Mouse (Mus musculus): Measurements from ENCODE around the gene Ntn5. TPM values are rescaled to one million over a fixed set of nuclear protein-coding genes. Genes with fewer than 3 reads are reported as not detected.
A peak's percentile ranks its signal among the peaks of the same experiment; 100 is the strongest.

The Ntn5 gene
- total RNA-seq, 2 experiments from 2014 or later = 0.34 TPM; not detected in 1

DNA sequence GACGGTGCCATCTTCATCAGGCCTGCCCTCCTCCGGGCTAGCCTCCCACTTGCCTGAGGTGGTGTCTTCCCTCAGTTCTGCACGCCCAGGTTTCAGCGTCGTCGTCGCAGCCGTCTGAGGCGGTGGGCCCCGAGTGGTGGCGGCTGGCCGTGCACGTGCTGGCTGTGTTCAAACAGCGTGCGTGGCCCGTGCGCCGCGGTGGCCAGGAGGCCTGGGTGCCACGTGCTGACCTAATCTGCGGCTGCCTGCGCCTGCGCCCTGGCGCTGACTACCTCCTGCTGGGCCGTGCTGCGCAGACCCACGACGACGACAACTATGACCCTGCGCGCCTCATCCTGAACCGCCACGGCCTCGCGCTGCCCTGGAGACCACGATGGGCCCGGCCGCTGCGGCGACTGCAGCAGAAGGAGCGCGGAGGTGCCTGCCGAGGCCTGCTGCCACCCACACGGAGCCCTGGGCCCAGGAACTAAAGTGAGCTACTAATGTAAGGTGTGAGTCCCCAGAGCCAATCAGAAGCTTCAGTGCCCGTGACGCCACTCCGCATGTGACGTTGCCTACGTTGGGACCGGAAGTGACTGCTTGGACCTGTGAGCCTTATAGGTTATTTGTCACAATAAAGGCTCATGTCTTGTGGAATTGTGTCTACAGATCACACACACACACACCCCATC, 10.2 kb downstream of the Ntn5 start, which contains the start of gene Sec1:
Sec1 (minus strand) TSS at position 482 of the 671 bp plus-strand sequence.
- DNase-seq = no peak
- intact Hi-C loops (cut with DNase I) = no loop called here

- no peak for DNase-seq
- intact Hi-C loops (cut with DNase I) = no loop called here
These were observed 11.3 kb downstream of the Ntn5 start for GRCm38 (mm10) chr7:45695098-45695497.

- no peak for DNase-seq
- intact Hi-C loops (cut with DNase I) = no loop called here
These were observed 14.1 kb downstream of the Ntn5 start for GRCm38 (mm10) chr7:45697894-45698293.

- no peak for DNase-seq
- intact Hi-C loops (cut with DNase I) = loop anchor here (5.0 kb wide), 1 partner anchor 57 kb away; no protein-coding TSS in a partner anchor
These were observed 15.8 kb downstream of the Ntn5 start, which contains the start of gene Car11 for GRCm38 (mm10) chr7:45699523-45700141. Gene Car11, plus strand, starts transcription at chr7:45699843.

GRCm38 (mm10) chr7:45700301-45701015, 16.6 kb downstream of the Ntn5 start:
- DNase-seq = peak; percentile 69
- intact Hi-C loops (cut with DNase I) = loop anchor here (5.0 kb wide), 1 partner anchor 58 kb away; no protein-coding TSS in a partner anchor

- intact Hi-C loops (cut with DNase I) = loop anchor here (5.0 kb wide), 1 partner anchor 59 kb away; no protein-coding TSS in a partner anchor
- DNase-seq = no peak
These were observed 17.2 kb downstream of the Ntn5 start for GRCm38 (mm10) chr7:45701072-45701471.

GRCm38 (mm10) chr7:45701607-45702006, 17.8 kb downstream of the Ntn5 start:
- intact Hi-C loops (cut with DNase I) = loop anchor here (5.0 kb wide), 1 partner anchor 59 kb away; no protein-coding TSS in a partner anchor
- no peak for DNase-seq

DNA sequence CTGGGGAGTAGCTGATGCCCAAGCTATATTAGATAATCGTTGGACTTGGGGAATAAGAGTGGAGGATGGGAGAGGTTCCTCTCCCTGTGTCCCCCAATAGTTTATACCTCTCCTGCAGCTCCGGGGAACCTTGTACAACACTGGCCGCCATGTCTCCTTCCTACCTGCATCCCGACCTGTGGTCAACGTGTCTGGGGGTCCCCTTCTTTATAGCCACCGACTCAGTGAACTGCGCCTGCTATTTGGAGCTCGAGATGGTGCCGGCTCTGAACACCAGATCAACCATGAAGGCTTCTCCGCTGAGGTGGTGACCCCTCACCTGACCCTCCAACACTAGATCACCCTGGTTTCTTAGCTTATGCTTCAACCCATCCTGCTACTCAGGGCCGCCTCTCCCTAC, 18.5 kb downstream of the Ntn5 start:
- intact Hi-C loops (cut with DNase I) = loop anchor here (5.0 kb wide), 1 partner anchor 60 kb away; no protein-coding TSS in a partner anchor
- DNase-seq = no peak

GRCm38 (mm10) chr7:45702809-45703520, 19.1 kb downstream of the Ntn5 start:
- intact Hi-C loops (cut with DNase I) = loop anchor here (5.0 kb wide), 1 partner anchor 61 kb away; no protein-coding TSS in a partner anchor
- no peak for DNase-seq

DNA sequence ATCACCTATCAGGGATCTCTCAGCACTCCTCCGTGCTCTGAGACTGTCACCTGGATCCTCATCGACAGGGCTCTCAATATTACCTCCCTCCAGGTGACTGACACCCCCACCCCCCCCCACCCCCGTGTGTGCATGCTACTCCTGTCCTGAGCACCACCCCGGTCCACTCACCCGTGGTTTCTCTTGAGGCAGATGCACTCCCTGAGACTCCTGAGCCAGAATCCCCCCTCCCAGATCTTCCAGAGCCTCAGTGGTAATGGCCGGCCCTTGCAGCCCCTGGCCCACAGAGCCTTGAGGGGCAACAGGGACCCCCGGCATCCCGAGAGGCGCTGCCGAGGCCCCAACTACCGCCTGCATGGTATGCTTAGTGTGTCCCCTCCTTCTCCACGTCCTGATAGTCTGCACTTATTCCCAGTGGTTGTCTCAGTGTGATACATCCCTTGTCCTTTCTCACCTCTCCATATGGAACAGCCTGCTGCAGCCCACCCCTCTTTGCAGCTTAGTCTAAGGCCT, 19.8 kb downstream of the Ntn5 start:
- DNase-seq = no peak
- intact Hi-C loops (cut with DNase I) = loop anchor here (5.0 kb wide), 1 partner anchor 61 kb away; no protein-coding TSS in a partner anchor

- intact Hi-C loops (cut with DNase I) = loop anchor here (5.0 kb wide), 1 partner anchor 62 kb away; no protein-coding TSS in a partner anchor
- peak; percentile 67 for DNase-seq
These were observed 20.3 kb downstream of the Ntn5 start for GRCm38 (mm10) chr7:45704046-45704559.

DNA sequence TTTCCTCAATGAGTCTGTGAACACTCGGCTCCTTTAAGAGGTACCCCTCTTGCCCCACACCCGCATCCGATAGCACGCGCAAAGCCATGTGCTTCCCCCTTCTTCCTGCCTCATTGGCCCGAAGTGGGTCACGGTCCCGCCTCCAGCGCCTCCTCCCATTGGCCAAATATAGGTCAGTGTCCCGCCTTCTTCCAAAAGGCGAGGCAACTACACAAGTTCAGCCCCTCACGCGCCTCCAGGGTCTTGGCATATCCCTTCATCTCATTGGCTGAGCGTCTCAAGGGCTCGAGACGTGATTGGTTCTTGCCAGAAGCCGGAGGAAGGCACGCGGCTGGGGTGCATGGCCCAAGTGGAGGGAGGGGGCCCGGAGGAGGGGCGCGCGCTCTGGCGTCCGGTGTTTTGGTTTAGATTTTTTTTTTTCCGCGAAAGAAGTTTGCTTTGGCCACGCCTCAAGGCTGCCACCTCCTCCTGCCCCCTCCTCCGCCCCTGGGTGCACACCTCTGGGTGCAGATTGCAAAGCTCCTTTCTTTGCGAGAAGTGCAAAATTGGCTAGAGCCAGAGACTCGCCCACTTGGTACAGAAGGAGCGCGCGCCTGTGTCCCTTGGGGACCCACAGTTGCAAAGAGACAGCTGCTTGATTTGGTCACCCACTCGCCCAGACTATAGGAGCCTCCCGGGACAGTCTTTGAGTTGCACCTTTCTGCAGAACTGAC, 21.1 kb downstream of the Ntn5 start, which contains the start of gene Dbp:
Dbp (plus strand) TSS at position 359 of the 713 bp plus-strand sequence.
- DNase-seq = peak; percentile 99
- intact Hi-C loops (cut with DNase I) = loop anchor here (5.0 kb wide), 1 partner anchor 63 kb away; no protein-coding TSS in a partner anchor

DNA sequence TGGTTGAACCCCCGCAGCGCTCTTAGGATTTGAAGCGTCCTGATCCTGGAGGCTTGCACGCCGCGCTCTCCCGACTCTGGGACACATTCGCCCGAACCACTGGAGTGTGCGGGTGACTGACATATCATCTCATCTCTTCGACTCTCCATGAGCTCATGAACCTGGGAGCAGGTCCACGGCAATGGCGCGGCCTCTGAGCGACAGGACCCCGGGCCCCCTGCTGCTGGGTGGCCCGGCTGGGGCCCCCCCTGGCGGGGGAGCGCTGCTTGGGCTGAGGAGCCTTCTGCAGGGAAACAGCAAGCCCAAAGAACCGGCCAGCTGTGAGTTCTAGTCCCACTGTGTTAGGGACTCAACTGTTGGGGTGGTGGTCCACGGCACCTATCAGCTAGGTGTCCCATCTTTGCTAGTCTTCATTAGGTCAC, 21.6 kb downstream of the Ntn5 start:
- intact Hi-C loops (cut with DNase I) = no loop called here
- DNase-seq = no peak

GRCm38 (mm10) chr7:45705873-45706281, 22.1 kb downstream of the Ntn5 start:
- peak; percentile 60 for DNase-seq
- intact Hi-C loops (cut with DNase I) = no loop called here

DNA sequence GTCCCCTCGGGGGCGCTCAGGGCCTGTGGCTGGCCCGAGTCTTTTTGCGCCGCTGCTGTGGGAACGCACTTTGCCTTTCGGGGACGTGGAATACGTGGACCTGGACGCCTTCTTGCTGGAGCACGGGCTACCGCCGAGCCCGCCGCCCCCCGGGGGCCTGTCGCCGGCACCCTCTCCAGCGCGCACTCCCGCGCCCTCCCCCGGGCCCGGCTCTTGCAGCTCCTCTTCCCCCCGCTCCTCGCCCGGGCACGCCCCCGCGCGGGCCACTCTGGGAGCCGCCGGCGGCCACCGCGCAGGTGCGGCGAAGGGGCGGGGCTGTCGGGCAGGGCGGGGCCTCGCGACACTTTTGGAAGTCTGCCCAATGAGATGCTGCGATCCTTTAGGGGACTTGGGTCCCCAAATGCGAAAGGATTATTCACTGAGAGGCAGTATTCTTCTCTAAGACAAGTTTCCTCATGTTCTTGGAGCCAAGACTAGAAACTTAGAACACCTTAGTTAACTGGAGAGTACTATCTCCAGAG, 23.0 kb downstream of the Ntn5 start:
- peak; percentile 84 for DNase-seq
- intact Hi-C loops (cut with DNase I) = no loop called here

- peak; percentile 89 for DNase-seq
- intact Hi-C loops (cut with DNase I) = no loop called here
These were observed 23.6 kb downstream of the Ntn5 start for GRCm38 (mm10) chr7:45707375-45707967.

GRCm38 (mm10) chr7:45708221-45708761, 24.5 kb downstream of the Ntn5 start:
- intact Hi-C loops (cut with DNase I) = no loop called here

DNA sequence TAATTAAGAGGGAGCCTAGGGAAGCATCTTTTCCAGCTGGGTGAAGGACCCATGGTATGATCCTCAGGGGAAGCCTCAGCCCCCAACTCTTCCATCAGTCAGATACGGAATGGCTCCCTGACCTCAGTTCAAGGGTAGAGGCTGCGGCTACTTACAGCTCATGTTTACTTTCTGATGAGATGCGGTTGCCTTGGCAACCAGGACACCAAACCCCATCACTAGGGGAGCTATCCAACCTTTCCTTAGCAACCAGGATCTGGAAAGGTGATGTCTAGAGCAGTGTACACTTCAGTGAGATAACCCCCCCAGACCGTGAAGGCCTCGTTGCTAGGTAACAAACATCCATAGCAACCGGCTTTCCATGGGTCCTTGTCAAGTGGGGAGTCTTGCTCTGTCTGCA, 25.2 kb downstream of the Ntn5 start:
- intact Hi-C loops (cut with DNase I) = no loop called here

More at GRCm38 (mm10) chr7:45708221-45708761, 24.5 kb downstream of the Ntn5 start:
- DNase-seq = no peak

More for the DNA sequence above, 25.2 kb downstream of the Ntn5 start:
- DNase-seq = no peak
